Mouse (Mus musculus): ENCODE measurements at regions not wholly inside any gene's neighbourhood (a gene's known extent, or its start where the extent isn't known, plus 50 kb on each side); places are given as distances from the start of the nearest gene placed in this dataset.
A peak's percentile ranks its signal among the peaks of the same experiment; 100 is the strongest.

DNA sequence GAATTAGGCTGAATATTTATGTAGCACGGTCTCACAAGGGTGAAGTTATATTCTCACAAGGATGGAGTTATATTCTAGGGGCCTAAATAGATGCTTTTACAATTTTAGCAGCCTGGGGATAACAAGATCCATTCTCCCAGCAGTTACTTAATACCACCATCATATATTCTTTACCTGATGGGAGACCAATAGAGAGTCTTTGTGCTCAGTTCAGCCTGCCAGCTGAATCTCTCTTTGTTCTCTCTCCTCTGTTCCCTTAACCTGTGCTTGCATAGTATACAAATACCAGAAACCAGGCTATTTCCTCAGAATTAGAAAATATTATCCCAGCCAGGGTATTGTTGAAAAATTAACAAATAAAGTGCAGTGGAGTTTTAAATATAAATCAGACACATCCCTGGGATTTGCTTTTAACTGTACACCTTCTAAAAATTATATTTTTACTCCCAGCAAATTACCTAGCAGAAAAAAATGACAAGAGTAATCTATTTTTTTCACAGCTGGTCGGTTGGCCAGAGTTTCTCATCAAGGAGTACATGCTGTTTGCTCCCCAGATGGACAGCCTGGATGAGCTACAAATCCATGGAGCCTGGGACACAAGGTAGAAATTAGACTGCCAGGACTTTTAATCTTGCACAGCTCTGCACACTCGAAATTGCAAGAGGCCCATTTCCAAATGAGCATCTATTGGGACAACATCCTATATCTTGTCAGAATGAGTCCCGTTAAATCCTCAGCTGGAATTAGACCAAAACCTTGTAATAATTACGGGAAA lies 281.0 kb upstream of the 4930452B06Rik start:
- no peak for DNase-seq (ENCODE audit: low spot score)

DNA sequence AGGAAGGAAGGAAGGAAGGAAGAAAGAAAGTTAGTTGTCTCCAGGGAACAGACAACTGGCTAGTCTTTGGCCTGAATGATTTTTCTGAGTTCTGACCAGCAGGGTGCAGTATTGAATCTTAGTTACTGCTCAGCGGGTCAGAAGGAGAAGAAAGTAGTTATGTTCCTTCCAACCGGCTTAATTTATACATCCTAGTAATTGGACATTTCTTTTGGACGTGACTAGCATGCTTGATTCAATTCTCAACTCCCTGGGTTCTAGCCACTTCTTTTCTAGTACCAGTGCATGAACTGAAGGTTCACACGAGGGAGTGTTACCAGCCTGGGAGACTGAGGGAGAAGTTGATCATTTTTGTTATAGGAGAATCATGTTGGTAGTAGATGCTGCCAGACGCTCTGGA lies 269.1 kb upstream of the 4930452B06Rik start:
- peak; percentile 7 for DNase-seq (ENCODE audit: low spot score)

Data from yolk sac, embryonic 10.5 days (tissue).